Mouse (Mus musculus) heart, embryonic 15.5 days (tissue): ENCODE results near the gene 1700028P14Rik. TPM values are rescaled to one million over a fixed set of nuclear protein-coding genes. Genes with fewer than 3 reads are reported as not detected.
"Not testable (repeated sequence)": the region's sequence is repeated elsewhere in the genome, so short reads cannot be mapped to it uniquely, and the experiment has no call there.

Experiments
- ATAC-seq: fragments of 200-750 bp; cut with Nextera tagmentation; replicated peaks from 2 replicates; pipeline ENCODE4 v1.8.0; 2017; ENCODE audit warnings: low read depth, moderate TSS enrichment; ENCODE audit not compliant: insufficient number of reproducible peaks, insufficient read depth, low FRiP score
- H3K27ac ChIP-seq: fragments of 300-500 bp; sonication (generic); 2 replicates; pipeline ENCODE4 v1.5.1; 2015; ENCODE audit warnings: mild to moderate bottlenecking, inconsistent platforms
- H3K27me3 ChIP-seq: fragments of 300-500 bp; sonication (generic); 2 replicates; pipeline ENCODE4 v1.6.1; 2015; ENCODE audit warnings: inconsistent platforms
- H3K36me3 ChIP-seq: fragments of 300-500 bp; sonication (generic); 2 replicates; pipeline ENCODE4 v1.6.1; 2015; ENCODE audit warnings: mild to moderate bottlenecking, inconsistent platforms
- H3K4me1 ChIP-seq: fragments of 300-500 bp; sonication (generic); replicated peaks from 2 replicates; pipeline ENCODE4 v1.6.1; 2015; ENCODE audit warnings: inconsistent platforms
- H3K4me2 ChIP-seq: fragments of 300-500 bp; sonication (generic); 2 replicates; pipeline ENCODE4 v1.6.1; 2015; ENCODE audit warnings: inconsistent platforms, mild to moderate bottlenecking, moderate library complexity
- H3K4me3 ChIP-seq: fragments of 300-500 bp; sonication (generic); 2 replicates; pipeline ENCODE4 v1.5.1; 2015; ENCODE audit warnings: mild to moderate bottlenecking, inconsistent platforms
- H3K9ac ChIP-seq: fragments of 300-500 bp; sonication (generic); 2 replicates; pipeline ENCODE4 v1.6.1; 2015; ENCODE audit warnings: mild to moderate bottlenecking, inconsistent platforms
- H3K9me3 ChIP-seq: fragments of 300-500 bp; sonication (generic); replicated peaks from 2 replicates; pipeline ENCODE4 v1.6.1; 2016; ENCODE audit warnings: inconsistent platforms
- WGBS: fragments of 180-500 bp; shearing (Covaris S2); methylation state at CpG from one replicate; pipeline ENCODE4 v1.1.7; 2015; ENCODE audit warnings: mixed read lengths; 5-methylcytosine and 5-hydroxymethylcytosine counted together
- polyA plus RNA-seq: library from polyadenylated mRNA; unstranded; fragments of >200 nt; fragmentation: Nextera tagmentation; extraction: Ambion mirVana; gene quantifications from 2 replicates; pipeline ENCODE4 v1.2.1, GENCODE M21; 2015

The 1700028P14Rik gene
- 0.16 TPM in 1 of 2 replicates, not detected in the other for polyA plus RNA-seq

DNA sequence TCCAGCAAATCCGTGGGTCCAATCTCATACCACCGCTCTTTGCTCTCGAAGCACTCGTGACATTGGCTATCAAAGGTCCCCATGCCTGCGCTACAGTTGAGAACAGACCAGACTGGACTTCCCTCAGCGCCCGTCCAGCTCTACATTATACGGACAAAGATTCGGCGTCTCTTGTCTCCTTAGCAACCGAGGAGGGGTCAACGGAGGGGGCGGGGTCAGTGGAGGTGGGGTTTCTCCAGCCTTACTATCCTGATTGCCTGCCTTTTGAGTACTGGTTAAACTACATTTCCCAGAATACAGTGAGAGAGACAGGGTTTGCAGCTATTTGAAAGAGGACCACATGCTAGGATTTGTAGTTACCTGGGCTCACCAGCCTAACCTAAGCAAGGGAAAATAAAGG is at the start of gene 1700028P14Rik:
Gene 1700028P14Rik, minus strand, starts transcription at position 169 of the 400 bp plus-strand sequence.
- H3K27me3 ChIP-seq: 0 out of 2 replicates have a peak, but pooled peaks cover 9% of the 10 kb centered on the region
- no peaks in the 10 kb centered on the region for H3K9me3 ChIP-seq
- no peak within 1 kb of the TSS for H3K27ac ChIP-seq
- H3K9ac ChIP-seq: no peak within 1 kb of the TSS
- H3K36me3 ChIP-seq: no peaks in the 10 kb centered on the region
- H3K4me2 ChIP-seq: peak within 1 kb of the TSS; percentile 51
- H3K4me1 ChIP-seq: peaks cover 3% of the 10 kb centered on the region
- peak within 1 kb of the TSS; percentile 19 for H3K4me3 ChIP-seq
- peak; percentile 47; the same call in 1 of the 2 replicates for ATAC-seq
- 7% methylated on average over 13 of the region's 13 CpGs for WGBS

DNA sequence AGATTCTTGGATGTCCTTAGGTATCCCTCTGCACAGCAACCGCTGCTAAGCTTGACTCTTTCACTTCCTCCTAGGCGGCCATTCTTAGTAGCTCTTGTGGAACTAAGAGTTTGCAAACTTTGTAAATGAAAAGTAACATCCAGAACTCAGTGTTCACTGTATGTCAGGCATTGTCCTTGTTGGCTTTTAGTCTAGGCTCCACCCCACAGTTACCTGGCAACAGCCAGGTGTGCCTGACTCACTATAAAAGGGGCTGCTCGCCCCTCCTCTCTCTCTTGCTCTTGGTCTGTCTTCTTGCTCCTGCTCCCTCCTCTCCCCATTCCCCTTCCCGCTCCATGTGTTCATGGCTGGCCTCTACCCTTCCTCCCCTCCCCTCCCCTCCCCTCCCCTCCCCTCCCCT is 46.5 kb upstream of the 1700028P14Rik start:
- Histone ChIP-seq H3K4me2 (no peak overlapping the region), H3K4me3 (no peak overlapping the region), H3K4me1 (0 out of 2 replicates have a peak, but pooled peaks cover 3% of the 10 kb centered on the region), H3K27ac (no peak overlapping the region), H3K9me3 (no peaks in the 10 kb centered on the region), H3K9ac (no peak overlapping the region), H3K36me3 (peaks cover 46% of the 10 kb centered on the region), H3K27me3 (no peaks in the 10 kb centered on the region)
- WGBS: 97% methylated on average over 4 of the region's 4 CpGs
- no peak for ATAC-seq

DNA sequence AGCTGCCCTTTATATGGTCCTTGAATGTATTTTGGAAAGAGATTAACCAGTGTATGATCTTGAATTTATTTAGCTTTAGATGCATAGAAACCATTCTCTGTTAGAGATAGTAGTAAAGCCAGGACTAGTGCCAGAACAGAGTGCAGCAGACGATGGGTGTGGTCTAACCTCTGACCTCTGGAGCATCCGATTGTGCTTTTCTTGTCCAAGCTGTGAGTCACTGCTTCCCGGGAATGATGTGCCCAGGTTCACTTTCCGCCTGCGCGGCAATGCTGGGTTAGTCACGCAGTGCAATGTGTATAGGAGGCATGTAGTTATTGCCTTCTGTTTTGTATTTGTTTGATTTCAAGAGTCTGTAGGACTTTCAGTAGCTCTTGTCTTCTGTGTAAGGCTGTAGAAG is 45.8 kb upstream of the 1700028P14Rik start:
- Histone ChIP-seq H3K27ac (no peak overlapping the region), H3K4me2 (no peak overlapping the region), H3K4me3 (no peak overlapping the region), H3K27me3 (no peaks in the 10 kb centered on the region), H3K36me3 (peaks cover 42% of the 10 kb centered on the region), H3K4me1 (0 out of 2 replicates have a peak, but pooled peaks cover 3% of the 10 kb centered on the region), H3K9me3 (no peaks in the 10 kb centered on the region), H3K9ac (no peak overlapping the region)
- no peak for ATAC-seq
- 76% methylated on average over 7 of the region's 7 CpGs for WGBS

DNA sequence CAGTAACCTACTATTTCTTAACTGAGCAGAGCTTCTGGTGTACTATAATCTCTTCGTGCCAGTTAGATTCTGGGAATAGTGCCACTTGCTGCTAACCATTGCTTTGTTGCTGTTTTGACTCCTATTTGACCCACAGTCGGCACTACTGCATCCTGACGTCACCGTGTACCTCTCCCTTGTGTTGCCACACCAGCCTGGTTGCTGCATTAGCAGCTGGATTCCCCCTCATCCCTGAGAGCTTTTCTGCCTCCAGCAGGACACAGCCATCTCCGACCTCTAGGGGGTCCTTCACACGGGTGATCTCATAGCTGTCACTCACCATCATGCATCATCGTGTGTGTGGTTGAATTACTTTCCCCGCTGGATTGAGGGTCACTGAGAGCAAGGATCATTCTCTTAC is 45.2 kb upstream of the 1700028P14Rik start:
- Histone ChIP-seq H3K27me3 (no peaks in the 10 kb centered on the region), H3K27ac (no peak overlapping the region), H3K4me2 (no peak overlapping the region), H3K4me1 (0 out of 2 replicates have a peak, but pooled peaks cover 3% of the 10 kb centered on the region), H3K9ac (no peak overlapping the region), H3K9me3 (no peaks in the 10 kb centered on the region), H3K4me3 (no peak overlapping the region), H3K36me3 (peaks cover 41% of the 10 kb centered on the region)
- WGBS: 67% methylated on average over 8 of the region's 8 CpGs
- no peak for ATAC-seq

DNA sequence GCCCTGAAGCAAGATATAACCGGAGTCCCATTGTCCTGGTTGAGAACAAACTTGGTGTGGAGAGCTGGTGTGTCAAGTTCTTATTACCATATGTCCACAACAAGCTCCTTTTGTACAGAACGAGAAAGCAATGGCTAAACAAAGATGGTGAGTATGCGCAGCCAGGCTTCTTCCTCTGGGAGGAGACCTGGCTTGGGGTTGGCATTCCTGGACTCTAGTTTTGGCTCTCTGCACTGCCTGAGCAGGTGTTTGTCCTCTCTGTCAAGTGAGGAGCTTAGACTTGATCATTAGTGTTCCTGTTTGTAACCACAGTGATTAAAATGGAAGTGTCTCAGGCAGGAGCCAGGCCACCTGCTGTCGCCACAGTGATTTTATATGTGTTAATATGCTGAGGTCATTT is 41.7 kb upstream of the 1700028P14Rik start:
- H3K9ac ChIP-seq: no peak overlapping the region
- 84% methylated on average over 4 of the region's 4 CpGs for WGBS
- 0 out of 2 replicates have a peak, but pooled peaks cover 5% of the 10 kb centered on the region for H3K4me1 ChIP-seq
- no peaks in the 10 kb centered on the region for H3K27me3 ChIP-seq
- no peak for ATAC-seq
- H3K9me3 ChIP-seq: no peaks in the 10 kb centered on the region
- no peak overlapping the region for H3K4me2 ChIP-seq
- H3K36me3 ChIP-seq: peaks cover 30% of the 10 kb centered on the region
- H3K27ac ChIP-seq: no peak overlapping the region
- H3K4me3 ChIP-seq: no peak overlapping the region

DNA sequence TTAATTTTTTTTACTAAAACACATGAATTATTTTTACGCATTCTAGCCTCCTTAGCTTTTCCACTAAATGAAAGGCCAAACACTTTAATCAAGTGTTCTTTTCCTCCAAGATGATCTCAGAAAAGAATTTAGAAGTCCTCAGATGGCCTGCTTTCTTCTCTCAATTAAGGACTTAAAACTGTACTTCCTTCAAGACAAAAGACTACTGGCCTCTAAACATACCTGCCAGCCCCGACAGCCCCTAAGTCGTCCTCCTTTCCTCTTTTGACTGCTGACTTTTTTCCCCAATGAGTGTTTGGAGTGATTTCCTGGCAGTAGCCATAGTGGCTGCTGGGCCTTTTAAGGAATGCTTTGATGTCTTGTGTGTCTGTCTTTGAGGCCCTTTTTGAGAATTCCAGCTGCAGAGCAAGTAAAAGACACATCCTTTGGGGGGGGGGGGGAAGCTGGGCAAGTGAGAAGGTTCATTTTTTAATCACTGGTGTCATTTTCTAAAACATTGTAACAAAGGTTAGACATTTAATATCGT is 35.9 kb upstream of the 1700028P14Rik start:
- Histone ChIP-seq H3K36me3 (no peaks in the 10 kb centered on the region), H3K9ac (peak overlapping the region; percentile 9; the same call in 1 of the 2 replicates), H3K27me3 (no peaks in the 10 kb centered on the region), H3K4me3 (peak overlapping the region; percentile 40), H3K9me3 (no peaks in the 10 kb centered on the region), H3K4me1 (peaks cover 9% of the 10 kb centered on the region), H3K27ac (no peak overlapping the region), H3K4me2 (peak overlapping the region; percentile 75)
- ATAC-seq: no peak
- 30% methylated on average over 4 of the region's 4 CpGs for WGBS

DNA sequence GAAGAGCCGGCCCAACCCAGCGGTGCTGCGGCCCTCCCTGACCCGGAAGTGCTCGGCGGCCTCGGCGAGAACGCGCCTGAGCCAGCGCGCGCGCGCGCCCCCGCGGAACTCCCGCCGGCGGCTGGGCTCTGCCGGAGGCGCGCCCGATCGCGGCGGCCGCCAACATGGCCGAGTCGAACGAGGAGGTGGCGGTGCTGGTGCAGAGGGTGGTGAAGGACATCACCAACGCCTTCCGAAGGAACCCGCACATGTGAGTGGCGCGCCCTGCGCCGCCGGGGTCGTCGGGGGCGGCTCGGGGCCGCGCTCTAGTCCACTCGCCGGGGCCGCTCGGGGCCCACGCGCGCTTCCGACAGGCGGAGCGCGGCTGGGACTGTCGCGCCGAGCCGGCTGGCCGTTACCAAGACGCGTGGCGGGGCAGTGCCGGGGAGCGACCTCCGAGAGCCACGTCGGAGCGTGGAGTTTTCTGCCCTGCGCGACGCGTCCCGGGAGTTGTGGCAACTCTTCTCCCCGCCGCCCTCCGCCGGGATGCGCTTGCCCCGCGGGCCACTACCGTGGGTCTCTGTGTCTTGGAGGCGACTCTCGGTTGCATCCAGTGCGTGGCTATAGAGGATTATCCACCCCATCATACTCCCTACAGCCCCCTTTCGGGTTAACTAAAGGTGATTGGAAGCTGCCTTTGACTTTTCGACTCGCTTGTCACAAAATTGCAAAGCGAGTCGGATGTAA is 34.8 kb upstream of the 1700028P14Rik start, which contains the start of gene Ptar1:
Gene Ptar1, plus strand, starts transcription at position 134 of the 726 bp plus-strand sequence.
- Histone ChIP-seq H3K4me1 (peaks cover 9% of the 10 kb centered on the region), H3K9me3 (no peaks in the 10 kb centered on the region), H3K27ac (peak within 1 kb of the TSS; percentile 93), H3K36me3 (no peaks in the 10 kb centered on the region), H3K9ac (peak within 1 kb of the TSS; percentile 92), H3K4me2 (peak within 1 kb of the TSS; percentile 75), H3K4me3 (peak within 1 kb of the TSS; percentile 82), H3K27me3 (no peaks in the 10 kb centered on the region)
- WGBS: under 1% methylated on average over 93 of the region's 93 CpGs
- ATAC-seq: peak; percentile 91

DNA sequence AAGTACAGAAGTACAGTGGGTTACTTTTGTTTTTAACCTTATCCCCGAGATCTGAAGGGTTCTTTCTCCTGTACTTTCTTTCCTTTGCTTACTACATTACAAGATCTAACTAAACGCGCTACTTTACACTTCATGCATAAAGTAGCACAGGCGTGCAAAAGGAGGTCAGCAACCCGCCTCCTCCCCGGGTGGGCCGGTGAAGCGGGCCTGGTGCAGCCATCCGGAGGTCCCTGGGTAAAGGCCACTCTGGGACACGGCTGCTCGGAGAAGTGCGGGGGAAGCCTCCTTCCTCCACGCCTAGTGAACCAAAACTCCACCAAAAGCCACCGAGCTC is 34.3 kb upstream of the 1700028P14Rik start:
- H3K4me1 ChIP-seq: peaks cover 9% of the 10 kb centered on the region
- H3K27me3 ChIP-seq: no peaks in the 10 kb centered on the region
- WGBS: under 1% methylated on average over 14 of the region's 14 CpGs
- peak overlapping the region; percentile 92 for H3K9ac ChIP-seq
- peak overlapping the region; percentile 82 for H3K4me3 ChIP-seq
- no peaks in the 10 kb centered on the region for H3K9me3 ChIP-seq
- H3K4me2 ChIP-seq: peak overlapping the region; percentile 75
- H3K27ac ChIP-seq: peak overlapping the region; percentile 93
- H3K36me3 ChIP-seq: no peaks in the 10 kb centered on the region
- ATAC-seq: no peak; the same call in 1 of the 2 replicates

DNA sequence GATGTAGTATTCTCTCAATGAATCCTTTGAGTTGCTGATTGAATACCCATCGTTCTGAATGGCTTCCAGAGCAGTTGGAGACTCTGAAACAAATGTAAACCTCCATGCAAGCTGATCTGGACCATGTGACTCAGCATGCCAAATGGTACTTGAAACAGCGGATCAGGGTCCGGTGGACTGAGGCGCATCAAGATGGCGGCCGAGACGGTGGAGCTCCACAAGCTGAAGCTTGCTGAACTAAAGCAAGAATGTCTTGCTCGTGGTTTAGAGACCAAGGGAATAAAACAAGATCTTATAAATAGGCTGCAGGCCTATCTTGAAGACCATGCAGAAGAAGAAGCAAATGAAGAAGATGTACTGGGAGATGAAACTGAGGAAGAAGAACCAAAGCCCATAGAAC is 23.0 kb upstream of the 1700028P14Rik start:
- not testable (repeated sequence) for H3K9me3 ChIP-seq, H3K4me2 ChIP-seq, H3K27ac ChIP-seq, ATAC-seq, H3K4me1 ChIP-seq, H3K36me3 ChIP-seq, H3K4me3 ChIP-seq, H3K9ac ChIP-seq, H3K27me3 ChIP-seq
- 88% methylated on average over 8 of the region's 8 CpGs for WGBS

DNA sequence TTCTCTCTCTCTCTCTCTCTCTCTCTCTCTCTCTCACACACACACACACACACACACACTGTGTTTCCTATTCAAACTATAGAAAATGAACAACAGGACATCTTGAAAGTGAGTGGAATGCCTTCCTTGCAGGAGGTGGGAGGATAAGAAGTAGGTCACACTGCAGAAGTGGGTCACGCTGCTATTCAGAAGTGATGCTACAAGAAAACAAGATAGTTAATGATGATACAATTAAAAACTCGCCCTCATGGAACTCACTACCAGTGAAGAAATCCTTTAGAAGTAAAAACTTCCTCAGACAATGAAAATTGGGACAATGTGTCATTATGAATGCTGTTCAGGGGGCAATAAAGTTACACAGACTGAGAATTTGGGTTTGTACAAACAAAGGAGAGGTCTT is 20.4 kb upstream of the 1700028P14Rik start:
- ATAC-seq: no peak
- Histone ChIP-seq H3K9ac (no peak overlapping the region), H3K4me1 (no peaks in the 10 kb centered on the region), H3K27ac (no peak overlapping the region), H3K36me3 (no peaks in the 10 kb centered on the region), H3K4me2 (no peak overlapping the region), H3K9me3 (no peaks in the 10 kb centered on the region), H3K27me3 (no peaks in the 10 kb centered on the region), H3K4me3 (no peak overlapping the region)
- 54% methylated on average over 2 of the region's 2 CpGs for WGBS

DNA sequence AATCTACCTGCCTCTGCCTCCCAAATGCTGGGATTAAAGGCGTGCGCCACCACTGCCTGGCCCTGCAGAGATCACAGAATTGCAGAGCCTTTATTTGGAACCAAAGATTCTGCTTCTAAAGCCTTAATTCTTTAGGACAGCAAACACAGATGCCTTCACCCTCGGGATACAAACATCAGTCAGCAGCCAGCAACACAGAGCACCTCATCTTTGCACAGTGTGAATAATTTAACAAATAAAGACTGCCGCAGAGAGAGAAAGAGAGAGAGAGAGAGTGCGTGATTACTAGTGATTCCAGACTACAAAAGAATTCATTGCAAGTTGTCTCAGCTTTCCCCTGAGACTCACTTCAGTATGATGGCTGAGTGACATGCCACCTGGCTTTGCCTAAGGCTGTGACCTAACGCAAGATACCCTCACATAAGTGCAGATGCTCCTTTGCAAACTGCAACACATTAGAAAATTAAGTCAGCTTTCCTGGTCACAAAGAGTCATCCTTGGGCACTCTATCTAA is 15.6 kb upstream of the 1700028P14Rik start:
- Histone ChIP-seq H3K27ac (no peak overlapping the region), H3K9me3 (no peaks in the 10 kb centered on the region), H3K36me3 (no peaks in the 10 kb centered on the region), H3K4me2 (no peak overlapping the region), H3K27me3 (no peaks in the 10 kb centered on the region), H3K9ac (no peak overlapping the region), H3K4me3 (no peak overlapping the region), H3K4me1 (no peaks in the 10 kb centered on the region)
- no peak for ATAC-seq
- WGBS: 80% methylated on average over 6 of the region's 6 CpGs
